Mouse (Mus musculus): ENCODE results near the gene Mcoln3. TPM values are rescaled to one million over a fixed set of nuclear protein-coding genes. Genes with fewer than 3 reads are reported as not detected.

The Mcoln3 gene
- polyA plus RNA-seq, 1 experiment: 0.39 TPM

DNA sequence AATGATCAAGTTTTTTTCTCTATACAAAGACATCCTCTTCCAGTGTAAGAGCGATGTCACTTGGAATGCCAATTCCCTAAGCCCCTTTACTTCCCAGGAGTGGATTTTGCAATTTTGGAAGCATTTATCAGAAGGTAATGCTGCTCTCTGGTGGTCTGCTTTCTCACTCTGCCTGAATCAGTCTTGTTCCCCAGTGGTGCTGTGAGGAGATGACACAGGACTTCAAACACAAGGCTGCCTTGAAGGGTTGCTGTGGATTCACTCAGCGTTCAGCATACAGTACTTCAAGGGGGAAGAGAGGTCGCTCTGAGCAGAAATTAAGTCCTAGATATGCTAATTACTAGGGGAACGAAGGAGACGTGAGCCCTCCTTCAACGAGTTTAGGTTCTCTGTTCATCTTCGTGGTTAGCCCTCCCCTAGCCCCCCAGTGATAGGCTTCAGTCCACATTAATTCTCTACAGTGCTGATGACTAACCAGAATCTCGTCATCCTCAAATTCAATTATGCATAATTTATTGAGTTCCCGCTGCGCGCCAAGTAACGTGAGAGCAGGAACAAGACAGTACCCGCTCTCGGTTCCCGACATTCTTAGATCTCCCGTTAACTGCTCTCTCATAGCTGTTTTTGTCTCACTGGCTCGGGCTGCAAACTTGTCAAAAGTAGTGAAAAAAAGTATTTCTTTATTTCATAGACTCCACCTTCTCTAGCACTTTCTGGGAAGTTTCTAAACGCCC is 10.0 kb upstream of the Mcoln3 start:
- H3K27me3 ChIP-seq (replicated peaks): peaks cover 37% of the 10 kb centered on the region
- peak overlapping the region; percentile 81 for H3K4me3 ChIP-seq (replicated peaks)
- no peak for TF ChIP-seq GATA1 (IDR thresholded peaks at IDR 0.05; ENCODE audit: borderline replicate concordance, low read length)
- no peak for TF ChIP-seq FLI1 (IDR thresholded peaks at IDR 0.05; ENCODE audit: low read length)
- H3K36me3 ChIP-seq (replicated peaks; ENCODE audit: low read length): no peaks in the 10 kb centered on the region
- peaks cover 47% of the 10 kb centered on the region for H3K9me3 ChIP-seq
- H3K4me1 ChIP-seq: peaks cover 11% of the 10 kb centered on the region

DNA sequence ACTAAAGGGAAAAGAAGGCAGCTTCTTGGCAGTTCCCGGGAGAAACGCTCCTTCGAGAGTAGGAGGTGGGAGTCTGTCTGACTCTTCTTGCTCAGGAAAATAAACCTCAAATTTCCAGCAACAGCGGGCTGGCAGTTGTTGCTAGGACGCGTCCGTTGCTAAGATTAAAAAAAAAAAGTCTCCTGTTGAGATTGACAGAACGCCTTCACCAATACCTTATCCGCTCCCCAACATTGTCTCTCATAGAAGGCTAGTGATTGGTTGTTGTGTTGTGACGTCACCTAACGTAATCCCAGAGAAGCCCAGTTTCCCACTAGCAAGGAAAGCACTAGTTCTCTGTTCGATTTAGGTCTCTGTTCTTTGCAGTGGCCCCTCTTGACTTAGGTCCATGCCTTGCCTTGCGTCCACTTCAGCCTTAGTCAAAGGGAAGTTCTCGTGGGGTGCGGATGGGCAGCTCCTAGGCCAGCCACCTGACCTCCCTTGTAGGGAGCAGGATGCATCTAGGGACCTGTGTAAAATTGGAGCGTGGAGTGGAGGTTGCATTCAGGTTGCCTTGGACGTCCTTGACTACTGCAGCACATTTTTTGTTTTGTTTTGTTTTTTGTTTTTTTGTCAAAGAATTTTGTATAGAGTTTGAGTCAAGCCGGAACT is 9.2 kb upstream of the Mcoln3 start, which contains the start of gene Wdr63:
Gene Wdr63, minus strand, starts transcription at position 210 of the 651 bp plus-strand sequence.
- Histone ChIP-seq H3K4me3 (replicated peaks) (peak within 1 kb of the TSS; percentile 81), H3K36me3 (replicated peaks; ENCODE audit: low read length) (no peaks in the 10 kb centered on the region), H3K9me3 (peaks cover 40% of the 10 kb centered on the region), H3K4me1 (peaks cover 11% of the 10 kb centered on the region), H3K27me3 (replicated peaks) (peaks cover 39% of the 10 kb centered on the region)
- TF ChIP-seq FLI1 (IDR thresholded peaks at IDR 0.05; ENCODE audit: low read length) (no peak), GATA1 (IDR thresholded peaks at IDR 0.05; ENCODE audit: borderline replicate concordance, low read length) (no peak)

DNA sequence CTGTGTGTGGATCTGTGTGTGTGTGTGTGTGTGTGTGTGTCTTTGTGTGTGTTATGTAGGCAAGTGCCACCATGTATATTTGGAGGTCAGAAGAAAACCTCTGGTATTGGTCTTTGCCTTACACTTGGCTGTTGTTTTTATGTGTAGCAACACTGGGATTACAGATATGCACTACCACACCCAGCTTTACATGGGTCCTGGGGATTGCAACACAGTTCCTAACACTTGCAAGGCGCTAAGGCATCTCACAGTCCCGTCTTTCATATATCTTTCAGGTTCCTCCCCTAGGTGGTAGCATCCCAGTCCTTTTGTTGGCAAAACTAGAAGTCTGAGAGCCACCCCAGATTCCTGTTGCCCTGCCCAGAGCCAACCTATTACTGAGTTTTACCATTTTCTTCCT is 8.3 kb upstream of the Mcoln3 start:
- H3K4me1 ChIP-seq: peaks cover 11% of the 10 kb centered on the region
- H3K27me3 ChIP-seq (replicated peaks): peaks cover 40% of the 10 kb centered on the region
- H3K36me3 ChIP-seq (replicated peaks; ENCODE audit: low read length): no peaks in the 10 kb centered on the region
- H3K9me3 ChIP-seq: peaks cover 34% of the 10 kb centered on the region
- no peak overlapping the region for H3K4me3 ChIP-seq (replicated peaks)
- TF ChIP-seq FLI1 (IDR thresholded peaks at IDR 0.05; ENCODE audit: low read length) (no peak), GATA1 (IDR thresholded peaks at IDR 0.05; ENCODE audit: borderline replicate concordance, low read length) (no peak)

DNA sequence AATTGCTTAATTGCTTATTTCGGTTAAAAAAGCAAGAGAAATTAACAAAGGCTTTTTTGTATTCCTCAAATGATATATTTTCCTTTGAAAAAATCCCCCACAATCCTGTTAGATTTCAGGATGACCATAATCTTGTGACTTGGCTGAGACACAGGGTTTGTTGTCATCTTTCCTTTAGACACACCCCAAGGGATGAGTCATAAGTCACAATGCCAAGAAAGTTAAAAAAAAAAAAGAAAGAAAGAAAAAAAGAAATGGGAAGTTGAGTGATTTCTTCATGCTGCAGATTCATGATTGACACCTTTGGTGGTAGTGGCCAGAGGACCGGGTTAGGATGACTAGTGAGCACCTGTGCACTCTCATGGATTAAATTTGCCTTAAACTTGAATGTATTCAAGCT is 6.9 kb upstream of the Mcoln3 start:
- Histone ChIP-seq H3K4me3 (replicated peaks) (no peak overlapping the region), H3K4me1 (peaks cover 11% of the 10 kb centered on the region), H3K9me3 (peaks cover 23% of the 10 kb centered on the region), H3K36me3 (replicated peaks; ENCODE audit: low read length) (no peaks in the 10 kb centered on the region), H3K27me3 (replicated peaks) (peaks cover 40% of the 10 kb centered on the region)
- TF ChIP-seq FLI1 (IDR thresholded peaks at IDR 0.05; ENCODE audit: low read length): no peak
- no peak for TF ChIP-seq GATA1 (IDR thresholded peaks at IDR 0.05; ENCODE audit: borderline replicate concordance, low read length)

DNA sequence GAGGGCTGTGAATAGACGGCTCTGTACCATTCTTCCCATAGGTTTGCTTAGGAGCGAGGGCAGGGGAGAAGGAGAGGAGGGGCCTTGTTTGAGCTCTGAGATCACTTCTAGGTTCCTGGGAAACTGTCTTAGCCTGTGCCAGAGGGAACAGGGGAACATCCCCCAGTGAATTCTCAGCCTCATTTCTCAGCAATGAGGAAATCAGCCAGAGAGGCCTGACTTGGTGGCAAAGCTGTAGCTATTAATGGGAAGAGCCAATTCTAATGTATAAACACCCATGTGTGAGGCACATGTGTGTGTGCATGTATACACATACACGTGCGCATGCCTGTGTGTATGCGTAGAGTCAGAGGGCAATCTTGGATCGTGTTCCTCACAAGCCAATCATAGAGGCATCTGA is 6.3 kb upstream of the Mcoln3 start:
- TF ChIP-seq FLI1 (IDR thresholded peaks at IDR 0.05; ENCODE audit: low read length) (no peak), GATA1 (IDR thresholded peaks at IDR 0.05; ENCODE audit: borderline replicate concordance, low read length) (no peak)
- Histone ChIP-seq H3K27me3 (replicated peaks) (peaks cover 39% of the 10 kb centered on the region), H3K4me1 (peaks cover 11% of the 10 kb centered on the region), H3K4me3 (replicated peaks) (no peak overlapping the region), H3K36me3 (replicated peaks; ENCODE audit: low read length) (no peaks in the 10 kb centered on the region), H3K9me3 (peaks cover 17% of the 10 kb centered on the region)

DNA sequence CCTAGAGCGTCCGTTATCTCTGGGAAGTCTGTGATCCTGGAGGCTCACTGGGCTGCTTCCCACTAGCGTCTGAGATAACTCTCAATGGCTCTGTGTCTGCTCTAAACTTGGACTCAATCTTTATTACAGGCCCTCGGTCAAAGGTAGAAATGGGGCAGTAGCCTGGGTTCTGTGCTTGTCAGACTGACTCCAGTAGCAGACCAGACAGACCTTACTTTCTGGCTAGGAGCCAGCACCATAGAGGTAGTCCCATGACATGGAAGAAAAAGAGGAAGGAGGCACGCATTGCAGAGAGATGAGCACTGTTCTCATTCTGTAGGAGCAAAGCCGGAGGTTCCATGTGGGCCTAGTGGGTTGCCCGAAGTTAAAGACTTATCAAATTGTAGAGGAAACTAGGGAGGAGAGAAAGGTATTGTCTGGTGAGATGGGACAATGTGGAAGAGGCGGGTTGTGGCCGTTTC is 777 bp downstream of the Mcoln3 start:
- peaks cover 24% of the 10 kb centered on the region for H3K27me3 ChIP-seq (replicated peaks)
- no peaks in the 10 kb centered on the region for H3K36me3 ChIP-seq (replicated peaks; ENCODE audit: low read length)
- no peaks in the 10 kb centered on the region for H3K4me1 ChIP-seq

DNA sequence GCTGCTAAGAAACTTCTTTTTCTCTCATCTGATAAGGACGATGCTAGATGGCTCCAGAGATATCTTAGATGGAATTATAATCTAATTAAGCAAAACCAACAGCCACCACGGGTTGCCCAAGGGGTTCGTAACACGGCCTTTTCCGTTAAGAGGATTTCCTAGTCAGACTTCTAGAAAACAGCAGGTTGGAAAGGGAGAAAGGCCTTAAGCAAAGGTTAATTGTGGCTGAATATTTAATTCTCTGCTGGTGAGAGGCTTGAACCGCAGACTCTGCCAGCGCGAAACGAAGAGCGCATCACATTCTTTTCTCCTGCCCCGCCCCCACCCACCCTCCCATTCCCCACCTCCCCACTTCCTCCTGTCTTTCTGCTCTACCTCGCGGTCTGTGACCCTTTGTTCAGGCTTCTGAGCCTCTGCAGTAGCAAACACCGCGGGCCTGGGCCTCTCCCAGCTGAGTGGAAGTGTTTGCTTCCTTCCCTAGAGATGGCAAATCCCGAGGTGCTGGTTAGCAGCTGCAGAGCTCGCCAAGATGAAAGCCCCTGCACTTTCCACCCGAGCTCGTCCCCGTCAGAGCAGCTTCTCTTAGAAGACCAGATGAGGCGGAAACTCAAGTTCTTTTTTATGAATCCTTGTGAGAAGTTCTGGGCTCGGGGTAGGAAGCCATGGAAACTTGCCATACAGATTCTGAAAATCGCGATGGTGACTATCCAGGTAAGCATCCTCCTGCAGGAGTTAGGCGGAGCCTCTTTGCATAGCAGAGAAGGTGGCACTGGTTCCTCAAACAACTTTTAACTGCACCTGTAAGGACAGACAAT is 4.3 kb downstream of the Mcoln3 start:
- Histone ChIP-seq H3K9me3 (0 out of 2 replicates have a peak, but pooled peaks cover 8% of the 10 kb centered on the region), H3K27me3 (replicated peaks) (peaks cover 24% of the 10 kb centered on the region), H3K4me1 (no peaks in the 10 kb centered on the region), H3K36me3 (replicated peaks; ENCODE audit: low read length) (no peaks in the 10 kb centered on the region), H3K4me3 (replicated peaks) (no peak overlapping the region)
- TF ChIP-seq FLI1 (IDR thresholded peaks at IDR 0.05; ENCODE audit: low read length) (no peak), GATA1 (IDR thresholded peaks at IDR 0.05; ENCODE audit: borderline replicate concordance, low read length) (no peak)

More for the DNA sequence above, 777 bp downstream of the Mcoln3 start:
- H3K9me3 ChIP-seq: 0 out of 2 replicates have a peak, but pooled peaks cover 9% of the 10 kb centered on the region
- TF ChIP-seq GATA1 (IDR thresholded peaks at IDR 0.05; ENCODE audit: borderline replicate concordance, low read length) (no peak), FLI1 (IDR thresholded peaks at IDR 0.05; ENCODE audit: low read length) (no peak)
- no peak overlapping the region for H3K4me3 ChIP-seq (replicated peaks)

DNA sequence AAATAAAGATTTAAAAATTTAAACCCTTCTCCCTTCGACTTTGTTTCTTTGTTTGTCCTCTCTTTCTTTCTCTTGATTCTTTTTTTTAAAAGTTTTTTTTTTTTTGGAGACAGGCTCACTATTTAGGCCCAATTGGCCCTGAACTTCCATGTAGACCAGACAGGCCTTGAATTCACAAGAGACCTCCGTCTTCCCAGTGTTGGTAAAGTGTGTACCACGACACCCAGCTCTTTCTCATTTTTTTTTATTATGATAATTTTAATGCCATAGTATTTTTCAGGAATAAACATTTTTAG is 4.8 kb downstream of the Mcoln3 start:
- Histone ChIP-seq H3K36me3 (replicated peaks; ENCODE audit: low read length) (no peaks in the 10 kb centered on the region), H3K9me3 (0 out of 2 replicates have a peak, but pooled peaks cover 2% of the 10 kb centered on the region), H3K27me3 (replicated peaks) (peaks cover 18% of the 10 kb centered on the region), H3K4me1 (no peaks in the 10 kb centered on the region), H3K4me3 (replicated peaks) (no peak overlapping the region)
- TF ChIP-seq GATA1 (IDR thresholded peaks at IDR 0.05; ENCODE audit: borderline replicate concordance, low read length) (no peak), FLI1 (IDR thresholded peaks at IDR 0.05; ENCODE audit: low read length) (no peak)

DNA sequence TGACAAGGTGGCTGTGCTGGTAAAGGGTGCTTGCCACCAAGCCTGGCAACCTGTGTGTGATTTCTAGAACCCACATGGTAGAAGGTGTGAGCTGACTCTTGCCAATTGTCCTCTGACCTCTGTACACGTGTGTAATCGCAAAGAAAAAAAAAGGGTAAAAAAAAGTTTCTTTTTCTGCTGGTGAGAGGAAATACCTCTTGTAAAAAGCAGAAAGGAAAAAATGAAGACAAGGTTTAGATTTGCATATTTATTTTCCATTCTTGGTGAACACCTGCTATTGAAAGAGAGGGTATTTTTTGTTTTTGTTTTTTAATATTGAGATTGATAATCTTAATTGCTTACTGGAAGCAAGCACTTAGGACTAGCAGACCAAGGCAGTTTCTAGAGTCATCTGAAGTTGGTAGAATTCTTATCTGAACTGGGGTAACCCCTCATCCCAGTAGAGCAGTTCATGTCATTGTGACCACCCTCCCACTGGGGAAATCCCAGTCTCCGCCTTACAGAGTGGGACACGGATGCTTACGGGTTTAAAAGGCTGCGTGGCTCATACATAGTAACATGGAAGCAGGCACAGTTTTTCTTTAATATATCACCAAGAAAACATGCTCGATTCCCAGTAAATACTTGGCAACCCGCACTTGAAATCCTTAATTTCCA is 5.7 kb downstream of the Mcoln3 start:
- Histone ChIP-seq H3K4me1 (peaks cover 3% of the 10 kb centered on the region; the same call in 1 of the 2 replicates), H3K4me3 (replicated peaks) (no peak overlapping the region)

More for the DNA sequence above, 5.7 kb downstream of the Mcoln3 start:
- TF ChIP-seq GATA1 (IDR thresholded peaks at IDR 0.05; ENCODE audit: borderline replicate concordance, low read length) (no peak), FLI1 (IDR thresholded peaks at IDR 0.05; ENCODE audit: low read length) (no peak)
- peaks cover 12% of the 10 kb centered on the region for H3K27me3 ChIP-seq (replicated peaks)
- no peaks in the 10 kb centered on the region for H3K9me3 ChIP-seq
- no peaks in the 10 kb centered on the region for H3K36me3 ChIP-seq (replicated peaks; ENCODE audit: low read length)

Data from megakaryocyte, embryonic 14.5 days (primary cell).